Comparison of ENCODE assay signal across 8 mouse cellular contexts in the genomic region with DNA sequence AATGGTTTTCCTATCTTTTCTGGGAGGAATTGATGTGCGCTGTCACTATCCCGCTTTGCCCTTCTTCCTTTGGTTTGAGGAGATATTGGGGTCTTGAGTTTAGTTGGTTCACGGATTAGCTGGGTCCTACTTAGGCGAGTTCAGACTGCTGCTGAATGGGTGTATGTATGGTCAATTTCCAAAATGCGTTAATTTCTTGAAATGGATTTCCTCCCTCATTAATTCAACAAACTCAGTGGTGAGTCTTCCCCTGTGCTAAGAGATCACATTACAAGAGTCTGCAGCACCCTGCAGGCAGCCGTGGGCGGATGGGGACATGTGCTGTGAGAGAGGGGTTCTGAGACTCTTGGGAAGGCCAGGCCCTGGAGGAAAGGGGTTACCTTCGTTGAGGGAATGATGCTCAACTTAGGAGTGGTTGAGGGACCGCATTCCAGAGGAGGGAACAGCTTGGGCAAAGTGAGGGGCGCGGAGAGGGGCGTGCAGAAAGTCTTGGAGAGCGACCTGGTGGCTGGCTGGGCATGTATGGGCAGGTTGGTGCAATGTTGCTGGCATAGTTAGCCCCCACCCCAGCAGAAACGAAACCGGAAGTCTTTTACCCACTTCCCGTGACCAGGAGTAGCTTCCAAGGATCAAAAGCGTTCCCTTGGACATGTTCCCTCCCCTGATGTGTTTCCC. TPM values are rescaled to one million over a fixed set of nuclear protein-coding genes. Genes with fewer than 3 reads are reported as not detected.
DNase-seq lines count a peak whose midpoint lies in the region; ATAC-seq and TF ChIP-seq lines count a peak whose summit lies in the region.
"Had no signal": no experiment of that assay in that cellular context is flagged by ENCODE, and none has a peak within 500 bp of the region (broad histone marks: within the 10 kb centered on the region; RNA-seq: fewer than 3 reads in every experiment).

No protein-coding gene starts in this region.

- H3K36me3 ChIP-seq in thymus, adult 2 months (ENCODE audit: control insufficient read depth, insufficient read depth, low read length), result no peaks in the 10 kb centered on the region
- no peaks in the 10 kb centered on the region for H3K36me3 ChIP-seq in forebrain, embryonic 13.5 days (ENCODE audit: poor library complexity, severe bottlenecking)
- no peaks in the 10 kb centered on the region for H3K36me3 ChIP-seq in liver, embryonic 12.5 days
- no peaks in the 10 kb centered on the region for H3K36me3 ChIP-seq in stomach, postnatal 0 days (ENCODE audit: control insufficient read depth, insufficient read depth, low read length)

- no peak for TF ChIP-seq CTCF in thymus, adult 2 months (IDR thresholded peaks at IDR 0.05; ENCODE audit: borderline replicate concordance, control insufficient read depth, extremely low read depth, insufficient read depth, low read length, poor library complexity)
- no peak for TF ChIP-seq CTCF in stomach, postnatal 0 days (IDR thresholded peaks at IDR 0.05; ENCODE audit: low read depth)

- H3K4me2 ChIP-seq in forebrain, embryonic 13.5 days, result peak overlapping the region; percentile 74
- peak overlapping the region; percentile 69 for H3K4me2 ChIP-seq in liver, embryonic 12.5 days
- H3K4me2 ChIP-seq in stomach, postnatal 0 days (replicated peaks; ENCODE audit: low read depth), result peak overlapping the region; percentile 93

- DNase-seq in thymus, adult 2 months, result no peak
- no peak for DNase-seq in thymus, adult 18-20 months
- DNase-seq in stomach, postnatal 0 days (ENCODE audit: low spot score), result no peak
- DNase-seq in layer of hippocampus, adult 9-10 months (ENCODE audit: low spot score), result no peak
- DNase-seq in testis, postnatal 14 days (ENCODE audit: low spot score), result no peak
- DNase-seq: cerebellum, adult 9-10 months had no signal

- H3K27me3 ChIP-seq in thymus, adult 2 months (ENCODE audit: control insufficient read depth, insufficient read depth, low read length), result no peaks in the 10 kb centered on the region; the same call in 1 of the 2 replicates
- H3K27me3 ChIP-seq in forebrain, embryonic 13.5 days, result peaks cover 68% of the 10 kb centered on the region
- H3K27me3 ChIP-seq in liver, embryonic 12.5 days (replicated peaks), result peaks cover 72% of the 10 kb centered on the region
- H3K27me3 ChIP-seq in stomach, postnatal 0 days (ENCODE audit: control insufficient read depth, insufficient read depth, low read length), result no peaks in the 10 kb centered on the region

- peaks cover 27% of the 10 kb centered on the region for H3K4me1 ChIP-seq in thymus, adult 2 months (replicated peaks; ENCODE audit: control insufficient read depth, insufficient read depth, low read length)
- peaks cover 17% of the 10 kb centered on the region for H3K4me1 ChIP-seq in forebrain, embryonic 13.5 days
- H3K4me1 ChIP-seq in liver, embryonic 12.5 days, result 0 out of 2 replicates have a peak, but pooled peaks cover 6% of the 10 kb centered on the region
- H3K4me1 ChIP-seq in stomach, postnatal 0 days (replicated peaks; ENCODE audit: control insufficient read depth, insufficient read depth), result 0 out of 2 replicates have a peak, but pooled peaks cover 2% of the 10 kb centered on the region

- H3K27ac ChIP-seq in thymus, adult 2 months (ENCODE audit: control insufficient read depth, insufficient read depth, low read length), result no peak overlapping the region
- H3K27ac ChIP-seq in forebrain, embryonic 13.5 days, result no peak overlapping the region
- H3K27ac ChIP-seq in liver, embryonic 12.5 days, result no peak overlapping the region
- H3K27ac ChIP-seq in stomach, postnatal 0 days (replicated peaks), result peak overlapping the region; percentile 98

- 0 out of 2 replicates have a peak overlapping the region, but pooled peaks have one; percentile 10 for H3K4me3 ChIP-seq in thymus, adult 2 months (ENCODE audit: control insufficient read depth, insufficient read depth, low read length)
- H3K4me3 ChIP-seq in forebrain, embryonic 13.5 days, result peak overlapping the region; percentile 50
- H3K4me3 ChIP-seq in liver, embryonic 12.5 days, result peak overlapping the region; percentile 54
- peak overlapping the region; percentile 83 for H3K4me3 ChIP-seq in stomach, postnatal 0 days (ENCODE audit: low read depth, low read length)

- H3K9me3 ChIP-seq in forebrain, embryonic 13.5 days (replicated peaks), result peaks cover 3% of the 10 kb centered on the region; the same call in 1 of the 2 replicates
- H3K9me3 ChIP-seq in liver, embryonic 12.5 days (replicated peaks), result no peaks in the 10 kb centered on the region
- H3K9me3 ChIP-seq in stomach, postnatal 0 days (ENCODE audit: control insufficient read depth, low read length), result no peaks in the 10 kb centered on the region

- no peak for ATAC-seq in forebrain, embryonic 13.5 days
- ATAC-seq in liver, embryonic 12.5 days, result no peak
- ATAC-seq in stomach, postnatal 0 days (ENCODE audit: low FRiP score, low TSS enrichment), result no peak

- no peak overlapping the region for H3K9ac ChIP-seq in forebrain, embryonic 13.5 days
- no peak overlapping the region for H3K9ac ChIP-seq in liver, embryonic 12.5 days
- peak overlapping the region; percentile 88 for H3K9ac ChIP-seq in stomach, postnatal 0 days (ENCODE audit: low read length)

- TF ChIP-seq POLR2A in thymus, adult 2 months (IDR thresholded peaks at IDR 0.05; ENCODE audit: control insufficient read depth, extremely low read depth, insufficient read depth, low read length, poor library complexity), result no peak

- no peak for TF ChIP-seq EP300 in stomach, postnatal 0 days (optimal IDR thresholded peaks at IDR 0.05)

- 58% methylated on average over 17 of the region's 17 CpGs for WGBS in thymus, adult 2 months
- WGBS in forebrain, embryonic 13.5 days, result 9% methylated on average over 17 of the region's 17 CpGs
- WGBS in liver, embryonic 12.5 days (ENCODE audit: insufficient replicate concordance), result 18% methylated on average over 17 of the region's 17 CpGs
- 8% methylated on average over 17 of the region's 17 CpGs for WGBS in stomach, postnatal 0 days

RNA-seq across cellular contexts. Expression of gene Ptpn14, which starts 1.2 kb away (rescaled TPM):
- polyA plus RNA-seq in thymus, adult 2 months (2012; rRNA removed), result 17.8 and 19.5 TPM in 2 replicates
- polyA plus RNA-seq in forebrain, embryonic 13.5 days (2015; fragmentation: Nextera tagmentation; extraction: Ambion mirVana), result 1.2 and 1.3 TPM in 2 replicates
- 0.70 and 0.86 TPM in 2 replicates for polyA plus RNA-seq in liver, embryonic 12.5 days (2016; fragmentation: Nextera tagmentation; extraction: Ambion mirVana)
- polyA plus RNA-seq in stomach, postnatal 0 days (2015; fragmentation: Nextera tagmentation; extraction: Ambion mirVana), result 4.5 and 5.3 TPM in 2 replicates

RNA-seq across cellular contexts. Expression of gene Cenpf, which starts 41.4 kb away (rescaled TPM):
- polyA plus RNA-seq in thymus, adult 2 months (2012; rRNA removed), result 10.3 and 10.8 TPM in 2 replicates
- 119 and 123 TPM in 2 replicates for polyA plus RNA-seq in forebrain, embryonic 13.5 days (2015; fragmentation: Nextera tagmentation; extraction: Ambion mirVana)
- polyA plus RNA-seq in liver, embryonic 12.5 days (2016; fragmentation: Nextera tagmentation; extraction: Ambion mirVana), result 52.5 and 54.0 TPM in 2 replicates
- 16.5 and 21.7 TPM in 2 replicates for polyA plus RNA-seq in stomach, postnatal 0 days (2015; fragmentation: Nextera tagmentation; extraction: Ambion mirVana)

Comparison
In these comparisons a context has a peak if more than half of its experiments do, and no peak if none do; other contexts are left out.
1. H3K4me3 ChIP-seq: peak in every context shown above with its lines; median percentile 83 in stomach, postnatal 0 days; 54 in liver, embryonic 12.5 days; 50 in forebrain, embryonic 13.5 days; 10 in thymus, adult 2 months.